Mouse (Mus musculus) midbrain, embryonic 16.5 days (tissue): Measurements from ENCODE around the gene Rab11a. TPM values are rescaled to one million over a fixed set of nuclear protein-coding genes. Genes with fewer than 3 reads are reported as not detected.
A peak's percentile ranks its signal among the peaks of the same experiment; 100 is the strongest.

Experiments
- ATAC-seq: fragments of 200-750 bp; cut with Nextera tagmentation; 2 replicates; pipeline ENCODE4 v1.8.0; 2017; ENCODE audit warnings: moderate TSS enrichment
- H3K27ac ChIP-seq: fragments of 300-500 bp; sonication (generic); 2 replicates; pipeline ENCODE4 v1.5.1; 2014; ENCODE audit warnings: mild to moderate bottlenecking, low read length, mixed read lengths
- H3K27me3 ChIP-seq: fragments of 300-500 bp; sonication (generic); 2 replicates; pipeline ENCODE4 v1.6.1; 2014; ENCODE audit warnings: low read depth, low read length, mixed read lengths; ENCODE audit not compliant: control insufficient read depth, insufficient read depth
- H3K36me3 ChIP-seq: fragments of 300-500 bp; sonication (generic); 2 replicates; pipeline ENCODE4 v1.6.1; 2014; ENCODE audit warnings: mild to moderate bottlenecking, low read length, moderate library complexity, mixed read lengths; ENCODE audit not compliant: control insufficient read depth, insufficient read depth
- H3K4me1 ChIP-seq: fragments of 300-500 bp; sonication (generic); 2 replicates; pipeline ENCODE4 v1.6.1; 2014; ENCODE audit warnings: mild to moderate bottlenecking, low read length, mixed read lengths; ENCODE audit not compliant: control insufficient read depth, insufficient read depth
- H3K4me2 ChIP-seq: fragments of 300-500 bp; sonication (generic); 2 replicates; pipeline ENCODE4 v1.6.1; 2014; ENCODE audit warnings: mild to moderate bottlenecking, low read length, mixed read lengths
- H3K4me3 ChIP-seq: fragments of 300-500 bp; sonication (generic); 2 replicates; pipeline ENCODE4 v1.5.1; 2014; ENCODE audit warnings: low read depth, mild to moderate bottlenecking, low read length, moderate library complexity, mixed read lengths
- H3K9ac ChIP-seq: fragments of 300-500 bp; sonication (generic); 2 replicates; pipeline ENCODE4 v1.6.1; 2014; ENCODE audit warnings: low read depth, low read length, mixed read lengths
- H3K9me3 ChIP-seq: fragments of 300-500 bp; sonication (generic); replicated peaks from 2 replicates; pipeline ENCODE4 v1.6.1; 2014; ENCODE audit warnings: mild to moderate bottlenecking, low read length, mixed read lengths; ENCODE audit not compliant: control insufficient read depth, poor library complexity, severe bottlenecking
- WGBS: fragments of 180-500 bp; shearing (Covaris S2); extraction: QIAGEN DNeasy Blood & Tissue Kit; methylation state at CpG from one replicate; pipeline ENCODE4 v1.1.7; 2014; 5-methylcytosine and 5-hydroxymethylcytosine counted together
- polyA plus RNA-seq: library from polyadenylated mRNA; unstranded; fragments of >200 nt; fragmentation: Nextera tagmentation; extraction: Ambion mirVana; gene quantifications from 2 replicates; pipeline ENCODE4 v1.2.1, GENCODE M21; 2015

Rab11a gene
- polyA plus RNA-seq, result 439 and 482 TPM in 2 replicates

DNA sequence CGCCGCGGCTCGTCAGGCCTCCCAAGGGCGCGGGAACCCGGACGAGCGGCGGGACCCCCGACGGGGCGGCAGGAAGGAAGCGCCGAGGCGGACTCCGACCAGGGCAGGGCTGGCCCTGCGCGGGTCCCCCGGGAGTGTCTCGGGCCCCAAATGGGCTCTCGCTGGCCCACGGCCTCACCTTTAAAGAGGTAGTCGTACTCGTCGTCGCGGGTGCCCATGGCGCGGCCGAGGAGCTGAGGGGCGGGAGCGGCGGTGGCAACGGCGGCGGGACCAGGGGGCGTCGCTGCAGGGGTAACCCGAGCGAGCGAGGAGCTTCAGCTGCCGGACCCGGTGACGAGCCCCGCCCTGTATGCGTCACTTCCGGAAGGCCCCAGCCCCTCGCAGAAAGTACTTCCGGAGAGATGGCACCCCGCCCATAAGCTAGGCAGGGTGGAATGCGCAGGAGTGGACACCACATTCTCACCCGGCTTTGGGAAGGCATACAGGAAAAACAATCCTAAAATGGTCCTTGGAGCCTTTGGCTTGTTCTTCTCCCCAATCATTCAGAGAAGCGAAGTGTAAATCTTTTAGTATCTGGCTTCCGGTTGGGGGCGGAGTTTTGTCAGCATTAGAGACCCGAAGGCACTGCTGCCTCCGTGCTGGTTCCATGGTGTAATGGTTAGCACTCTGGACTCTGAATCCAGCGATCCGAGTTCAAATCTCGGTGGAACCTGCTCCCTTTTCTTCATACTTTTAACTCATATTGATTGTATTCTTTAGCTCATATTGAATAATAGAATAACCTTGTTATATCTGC is at the start of gene Rab11a:
Gene Rab11a, minus strand, starts transcription at position 353 of the 796 bp plus-strand sequence.
- H3K9ac ChIP-seq, result peak within 1 kb of the TSS; percentile 93
- no peaks in the 10 kb centered on the region for H3K27me3 ChIP-seq
- peak within 1 kb of the TSS; percentile 68 for H3K4me2 ChIP-seq
- peak; percentile 98 for ATAC-seq
- peak within 1 kb of the TSS; percentile 96 for H3K27ac ChIP-seq
- WGBS, result under 1% methylated on average over 60 of the region's 61 CpGs
- H3K4me1 ChIP-seq, result peaks cover 13% of the 10 kb centered on the region
- no peaks in the 10 kb centered on the region for H3K36me3 ChIP-seq
- H3K9me3 ChIP-seq, result no peaks in the 10 kb centered on the region
- peak within 1 kb of the TSS; percentile 98 for H3K4me3 ChIP-seq

DNA sequence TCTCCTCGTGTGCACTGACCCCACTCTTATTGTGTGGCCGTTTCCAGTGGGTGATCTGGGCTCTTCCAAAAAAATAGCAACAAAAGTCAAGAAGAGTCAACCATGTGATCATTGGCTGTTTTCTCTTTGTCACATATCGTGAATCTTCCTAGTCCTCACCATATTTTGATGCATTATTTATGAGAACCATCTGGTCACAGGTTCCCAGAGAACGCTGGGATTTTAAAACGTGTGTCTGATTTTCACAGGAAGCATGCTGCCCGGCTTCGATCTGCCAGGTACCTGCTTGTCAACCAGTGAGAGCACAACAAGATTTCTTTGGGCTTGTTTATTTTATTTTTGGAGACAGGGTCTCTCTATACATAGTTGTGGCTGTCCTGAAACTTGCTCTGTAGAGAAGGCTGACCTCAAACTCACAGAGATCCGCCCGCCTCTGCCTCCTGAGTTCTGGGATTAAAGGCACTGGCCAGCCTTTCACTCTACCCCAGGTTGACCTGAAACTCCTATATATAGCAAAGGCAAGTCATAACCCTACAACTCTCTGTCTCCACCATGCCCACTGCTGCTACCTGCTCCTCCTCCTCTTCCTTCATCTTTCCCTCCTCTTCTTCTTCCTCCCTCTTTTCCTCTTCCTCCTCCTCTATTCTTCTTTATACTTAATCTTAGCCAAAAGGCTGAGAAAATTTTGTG is 48.8 kb upstream of the Rab11a start:
- Histone ChIP-seq H3K27me3 (no peaks in the 10 kb centered on the region), H3K4me1 (no peaks in the 10 kb centered on the region), H3K36me3 (no peaks in the 10 kb centered on the region), H3K9ac (no peak overlapping the region), H3K9me3 (no peaks in the 10 kb centered on the region), H3K4me2 (no peak overlapping the region), H3K4me3 (no peak overlapping the region), H3K27ac (no peak overlapping the region)
- ATAC-seq, result no peak
- 83% methylated on average over 9 of the region's 9 CpGs for WGBS

DNA sequence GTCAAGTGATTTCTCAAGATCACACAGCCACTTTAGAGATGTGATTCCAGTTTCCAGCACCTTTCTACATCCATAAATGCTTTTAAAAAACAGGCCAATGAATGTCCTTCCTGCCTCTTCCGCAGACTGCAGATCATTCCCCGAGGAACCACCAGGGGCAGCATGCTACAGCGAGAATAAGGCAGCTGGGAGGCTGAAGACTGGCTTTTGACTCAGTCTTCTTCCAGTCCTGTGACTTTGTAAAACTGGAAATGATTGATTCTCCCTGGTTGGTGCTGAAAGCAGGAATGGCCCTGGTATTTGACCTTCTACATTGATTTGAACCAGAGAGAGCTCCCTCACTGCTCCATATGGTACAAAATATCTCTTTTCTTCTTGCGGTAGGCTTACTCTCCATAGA is 47.3 kb upstream of the Rab11a start:
- Histone ChIP-seq H3K27ac (no peak overlapping the region), H3K9ac (no peak overlapping the region), H3K4me3 (no peak overlapping the region), H3K27me3 (no peaks in the 10 kb centered on the region), H3K9me3 (no peaks in the 10 kb centered on the region), H3K4me2 (no peak overlapping the region), H3K4me1 (no peaks in the 10 kb centered on the region), H3K36me3 (no peaks in the 10 kb centered on the region)
- WGBS, result 31% methylated on average over 4 of the region's 4 CpGs
- no peak for ATAC-seq

DNA sequence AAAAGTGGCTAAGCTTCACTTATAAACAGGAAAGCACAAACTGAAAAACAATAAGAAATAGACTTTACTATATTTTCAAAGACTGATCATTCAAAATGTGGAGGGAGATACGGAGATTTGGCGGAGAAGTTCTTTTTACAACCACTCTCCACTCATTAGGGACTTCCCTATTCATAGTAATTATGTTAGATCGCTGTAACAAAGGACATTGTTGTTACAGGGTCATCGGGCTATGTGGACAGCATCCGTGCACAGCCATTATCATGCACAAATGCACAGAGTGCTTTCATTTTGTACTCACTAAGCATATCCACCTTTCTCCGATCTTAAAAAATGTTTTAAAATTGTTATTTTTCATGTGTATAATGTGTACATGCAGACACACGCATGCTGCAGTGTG is 46.0 kb upstream of the Rab11a start:
- no peaks in the 10 kb centered on the region for H3K4me1 ChIP-seq
- H3K27ac ChIP-seq, result no peak overlapping the region
- H3K9ac ChIP-seq, result no peak overlapping the region
- WGBS, result 75% methylated on average over 7 of the region's 7 CpGs
- no peaks in the 10 kb centered on the region for H3K27me3 ChIP-seq
- no peaks in the 10 kb centered on the region for H3K9me3 ChIP-seq
- no peak overlapping the region for H3K4me2 ChIP-seq
- H3K4me3 ChIP-seq, result no peak overlapping the region
- no peaks in the 10 kb centered on the region for H3K36me3 ChIP-seq
- no peak for ATAC-seq

DNA sequence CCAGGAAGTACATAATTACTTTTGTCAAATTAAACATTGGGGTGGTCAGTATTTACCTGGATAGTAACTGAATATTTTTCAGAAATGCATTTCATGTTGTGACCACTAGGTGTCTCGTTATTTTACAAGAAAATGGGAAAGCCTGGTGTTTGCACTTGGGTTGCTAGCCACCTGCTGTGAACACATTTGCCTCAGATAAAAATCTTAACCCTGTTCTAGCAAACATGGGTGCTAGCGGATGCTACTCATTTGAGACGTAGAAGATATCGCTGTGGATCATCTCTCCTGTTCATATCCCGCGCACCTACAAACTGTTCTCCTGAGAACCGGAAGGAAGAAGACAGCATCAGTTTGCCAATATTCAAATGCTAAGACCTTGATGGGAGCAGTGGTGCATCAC is 42.1 kb upstream of the Rab11a start:
- no peaks in the 10 kb centered on the region for H3K27me3 ChIP-seq
- no peak for ATAC-seq
- 47% methylated on average over 7 of the region's 7 CpGs for WGBS
- no peak overlapping the region for H3K4me3 ChIP-seq
- H3K9ac ChIP-seq, result no peak overlapping the region
- no peaks in the 10 kb centered on the region for H3K9me3 ChIP-seq
- peaks cover 5% of the 10 kb centered on the region; the same call in 1 of the 2 replicates for H3K4me1 ChIP-seq
- H3K4me2 ChIP-seq, result no peak overlapping the region
- H3K27ac ChIP-seq, result no peak overlapping the region
- no peaks in the 10 kb centered on the region for H3K36me3 ChIP-seq

DNA sequence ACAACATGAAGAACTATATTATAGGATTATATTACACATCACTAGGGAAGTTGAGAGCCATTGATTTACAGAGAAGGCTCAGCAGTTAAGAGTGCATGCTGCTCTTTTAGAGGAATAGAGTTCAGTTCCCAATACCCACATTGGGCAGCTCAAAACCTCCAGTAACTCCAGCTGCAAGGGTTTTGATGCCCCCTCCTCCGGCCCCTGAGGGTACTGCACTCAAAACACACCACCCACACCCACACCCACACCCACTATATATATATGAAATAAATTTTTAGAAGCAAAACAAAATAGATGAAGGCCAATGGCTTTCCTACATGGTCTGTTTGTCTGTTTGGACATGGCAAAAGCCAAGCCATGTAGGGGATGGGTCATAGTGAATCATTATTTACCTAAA is 40.6 kb upstream of the Rab11a start:
- H3K4me3 ChIP-seq, result no peak overlapping the region
- no peaks in the 10 kb centered on the region for H3K36me3 ChIP-seq
- no peaks in the 10 kb centered on the region for H3K9me3 ChIP-seq
- no peaks in the 10 kb centered on the region for H3K27me3 ChIP-seq
- no peak overlapping the region for H3K4me2 ChIP-seq
- H3K9ac ChIP-seq, result no peak overlapping the region
- H3K4me1 ChIP-seq, result peaks cover 5% of the 10 kb centered on the region; the same call in 1 of the 2 replicates
- H3K27ac ChIP-seq, result no peak overlapping the region
- ATAC-seq, result no peak
- 86% methylated on average over 1 of the region's 1 CpGs for WGBS

DNA sequence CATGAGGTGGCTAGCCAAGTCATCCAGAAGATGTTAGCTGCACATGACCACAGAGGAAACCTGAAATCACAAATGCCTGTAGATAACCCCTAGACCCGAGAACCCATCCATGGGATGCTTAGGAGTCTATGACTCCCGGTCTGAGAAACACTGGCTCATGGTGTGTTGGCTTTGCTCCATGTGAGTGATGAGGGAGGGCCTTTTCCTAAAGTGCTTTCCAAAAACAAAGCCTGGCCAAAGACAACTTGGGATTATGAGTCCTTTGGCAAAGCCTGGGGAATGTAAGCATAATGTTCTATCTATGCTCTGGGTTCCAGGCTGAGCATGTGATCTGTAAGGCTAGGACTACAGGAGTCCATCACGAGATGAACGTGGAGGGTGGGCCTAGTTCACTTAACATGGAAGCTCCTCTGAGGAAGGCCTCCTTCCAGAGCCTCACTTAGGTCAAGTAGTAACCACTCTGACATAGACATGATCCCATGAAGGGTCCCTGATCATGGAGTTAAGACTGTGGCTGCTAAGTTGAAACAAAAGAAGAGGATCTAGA is 40.0 kb upstream of the Rab11a start:
- 90% methylated on average over 4 of the region's 4 CpGs for WGBS
- peaks cover 5% of the 10 kb centered on the region; the same call in 1 of the 2 replicates for H3K4me1 ChIP-seq
- H3K36me3 ChIP-seq, result no peaks in the 10 kb centered on the region
- no peak for ATAC-seq
- no peak overlapping the region for H3K9ac ChIP-seq
- H3K4me2 ChIP-seq, result no peak overlapping the region
- H3K9me3 ChIP-seq, result no peaks in the 10 kb centered on the region
- H3K4me3 ChIP-seq, result no peak overlapping the region
- H3K27me3 ChIP-seq, result no peaks in the 10 kb centered on the region
- no peak overlapping the region for H3K27ac ChIP-seq

DNA sequence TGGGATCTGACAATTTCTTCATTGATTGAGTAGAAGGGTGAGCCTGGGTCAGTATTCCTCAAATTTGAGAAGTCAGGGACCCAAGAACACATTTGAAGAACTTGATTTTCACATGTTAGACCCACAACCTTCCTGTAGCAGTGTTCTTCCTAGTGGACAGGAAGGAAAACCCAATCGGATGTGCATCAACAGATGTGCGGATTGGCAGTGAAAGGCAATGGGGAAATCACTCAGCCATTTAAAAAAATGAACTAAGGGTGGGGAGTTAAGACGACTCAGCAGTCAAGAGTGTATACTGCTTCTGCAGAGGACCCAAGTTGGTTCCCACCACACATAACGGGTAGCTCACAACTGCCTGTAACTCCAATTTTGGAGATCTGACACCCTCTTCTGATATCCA is 37.9 kb upstream of the Rab11a start:
- Histone ChIP-seq H3K9ac (no peak overlapping the region), H3K4me1 (peaks cover 5% of the 10 kb centered on the region; the same call in 1 of the 2 replicates), H3K27me3 (no peaks in the 10 kb centered on the region), H3K27ac (no peak overlapping the region), H3K4me3 (no peak overlapping the region), H3K36me3 (no peaks in the 10 kb centered on the region), H3K4me2 (no peak overlapping the region), H3K9me3 (no peaks in the 10 kb centered on the region)
- no peak for ATAC-seq
- WGBS, result 87% methylated on average over 4 of the region's 4 CpGs

DNA sequence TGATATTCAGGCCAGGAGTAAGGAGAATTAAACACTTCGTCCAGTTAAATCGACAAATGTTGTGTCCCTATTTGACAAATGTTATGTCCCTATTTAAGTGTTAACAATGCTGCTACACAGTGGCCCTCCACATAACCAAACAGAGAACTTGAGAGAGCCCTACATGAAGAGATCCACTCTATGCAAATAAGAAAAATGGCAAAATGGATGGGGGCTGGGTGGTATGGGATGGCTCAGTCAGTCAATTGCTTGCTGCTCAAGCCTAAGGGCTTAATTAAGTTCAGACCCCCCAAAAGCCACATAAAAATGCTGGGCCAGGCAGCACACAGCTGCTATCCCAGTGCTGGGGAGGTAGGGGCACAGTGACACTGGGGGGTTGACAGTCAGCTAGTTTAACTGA is 37.3 kb upstream of the Rab11a start:
- H3K4me2 ChIP-seq, result no peak overlapping the region
- 51% methylated on average over 2 of the region's 2 CpGs for WGBS
- peak overlapping the region; percentile 56; the same call in 1 of the 2 replicates for H3K27ac ChIP-seq
- H3K4me1 ChIP-seq, result peaks cover 5% of the 10 kb centered on the region; the same call in 1 of the 2 replicates
- no peak overlapping the region for H3K9ac ChIP-seq
- H3K9me3 ChIP-seq, result no peaks in the 10 kb centered on the region
- H3K27me3 ChIP-seq, result no peaks in the 10 kb centered on the region
- ATAC-seq, result no peak
- no peaks in the 10 kb centered on the region for H3K36me3 ChIP-seq
- H3K4me3 ChIP-seq, result no peak overlapping the region
